Mouse (Mus musculus) skeletal muscle tissue, adult 2 months (tissue): ENCODE data around the gene Akap12.

Experiments used
- DNase-seq: peaks from one replicate; pipeline ENCODE4 v3.0.0-alpha.2; 2012; ENCODE audit warnings: low read depth, low spot score

The Akap12 gene

GRCm38 (mm10) chr10:4398058-4398457 lies 131.9 kb downstream of the Akap12 start:
- no peak for DNase-seq

- DNase-seq, result peak; percentile 42
These were observed 138.8 kb downstream of the Akap12 start for GRCm38 (mm10) chr10:4404895-4405491.

- DNase-seq, result no peak
These were observed 139.3 kb downstream of the Akap12 start for GRCm38 (mm10) chr10:4405511-4405910.

GRCm38 (mm10) chr10:4407191-4407590 lies 141.0 kb downstream of the Akap12 start:
- DNase-seq, result no peak
